Mouse (Mus musculus) cortical plate, adult 2 months (tissue): Measurements from ENCODE around the gene Ddost.

ENCODE experiments used
- CTCF ChIP-seq: fragments of 200-500 bp; IDR thresholded peaks from 2 replicates; pipeline ENCODE4 v1.5.1; 2011; ENCODE audit warnings: mild to moderate bottlenecking, control low read depth, low read length; ENCODE audit not compliant: insufficient read depth; ENCODE audit errors: extremely low read depth
- POLR2A ChIP-seq: fragments of 200-500 bp; IDR thresholded peaks from 2 replicates; pipeline ENCODE4 v1.6.1; 2011; ENCODE audit warnings: mild to moderate bottlenecking, low read length, control low read depth; ENCODE audit not compliant: insufficient read depth; ENCODE audit errors: extremely low read depth

GRCm38 (mm10) chr4:138327891-138328470 is 23.5 kb downstream of the Ddost start:
- no peak for TF ChIP-seq CTCF
- TF ChIP-seq POLR2A: no peak
